Mouse (Mus musculus) CH12.LX (cell line): Measurements from ENCODE around the gene Pnpla3. TPM values are rescaled to one million over a fixed set of nuclear protein-coding genes. Genes with fewer than 3 reads are reported as not detected.

Source experiments
- DNase-seq: peaks from one replicate; pipeline ENCODE4 v3.0.0-alpha.2; 2013; ENCODE audit errors: extremely low read depth
- H3K27ac ChIP-seq: 2 replicates; pipeline ENCODE4 v1.5.1; 2012; ENCODE audit warnings: low read depth, mild to moderate bottlenecking, control low read depth, moderate library complexity; ENCODE audit not compliant: insufficient read depth
- H3K27me3 ChIP-seq: replicated peaks from 2 replicates; pipeline ENCODE3; 2012; ENCODE audit warnings: inconsistent platforms
- H3K36me3 ChIP-seq, 2 experiments: replicated peaks in 1 of 2; 2 replicates each; pipeline versions ENCODE3 to v1.6.1; 2012; ENCODE audit warnings: inconsistent platforms in 1 of 2, low read length in 1 of 2, mild to moderate bottlenecking in 1 of 2, mixed read lengths in 1 of 2, moderate library complexity in 1 of 2; ENCODE audit not compliant: control insufficient read depth in 1 of 2, insufficient read depth in 1 of 2
- H3K4me1 ChIP-seq, 2 experiments: 2 replicates each; pipeline ENCODE4 v1.6.1; 2012; ENCODE audit warnings: inconsistent platforms in 1 of 2, moderate library complexity in 1 of 2; ENCODE audit not compliant: insufficient read depth in 2 of 2, control insufficient read depth in 1 of 2
- H3K4me2 ChIP-seq: 2 replicates; pipeline ENCODE4 v1.6.1; 2012; ENCODE audit warnings: low read depth, mild to moderate bottlenecking, control low read depth; ENCODE audit not compliant: poor library complexity, insufficient read depth, severe bottlenecking
- H3K4me3 ChIP-seq, 3 experiments: fragments of 150-350 bp in 1 of 3; sonication (generic) in 1 of 3; replicated peaks in 1 of 3; 2 replicates each; pipeline versions ENCODE3 to v1.5.1; 2011 to 2012; ENCODE audit warnings: low read depth in 2 of 3, low read length in 2 of 3, mild to moderate bottlenecking in 2 of 3, moderate library complexity in 2 of 3, control low read depth in 1 of 3, improper control_type of control experiment in 1 of 3, inconsistent platforms in 1 of 3, mixed read lengths in 1 of 3; ENCODE audit not compliant: poor library complexity in 1 of 3
- H3K79me2 ChIP-seq: replicated peaks from 2 replicates; pipeline ENCODE4 v1.6.1; 2012; ENCODE audit warnings: mild to moderate bottlenecking, moderate library complexity; ENCODE audit not compliant: control insufficient read depth, poor library complexity, insufficient read depth, severe bottlenecking; ENCODE audit errors: extremely low read depth
- H3K9ac ChIP-seq: 2 replicates; pipeline ENCODE4 v1.6.1; 2012; ENCODE audit warnings: low read depth, mild to moderate bottlenecking, control low read depth, moderate library complexity; ENCODE audit not compliant: insufficient read depth
- H3K9me3 ChIP-seq: replicated peaks from 2 replicates; pipeline ENCODE3; 2012; ENCODE audit warnings: low read length, inconsistent platforms, mixed read lengths
- BHLHE40 ChIP-seq: IDR thresholded peaks from 2 replicates; pipeline ENCODE4 v1.6.1; 2011; ENCODE audit warnings: mild to moderate bottlenecking, low read depth, low read length, improper control_type of control experiment
- CHD1 ChIP-seq: IDR thresholded peaks from 2 replicates; pipeline ENCODE4 v1.6.1; 2012; ENCODE audit warnings: low read depth, low read length, improper control_type of control experiment, inconsistent platforms
- CHD2 ChIP-seq: IDR thresholded peaks from 2 replicates; pipeline ENCODE4 v1.6.1; 2011; ENCODE audit warnings: low read length, improper control_type of control experiment
- CTCF ChIP-seq, 2 experiments: IDR thresholded peaks in 1 of 2; conservative IDR thresholded peaks in 1 of 2; 2 replicates each; pipeline ENCODE4 v1.5.1; 2011 to 2012; ENCODE audit warnings: low read depth in 2 of 2, low read length in 2 of 2, improper control_type of control experiment in 1 of 2, inconsistent platforms in 1 of 2, mild to moderate bottlenecking in 1 of 2, moderate library complexity in 1 of 2
- ELF1 ChIP-seq: IDR thresholded peaks from 2 replicates; pipeline ENCODE4 v1.6.1; 2014; ENCODE audit warnings: low read depth, mild to moderate bottlenecking, inconsistent platforms, low read length, improper control_type of control experiment
- EP300 ChIP-seq: IDR thresholded peaks from 2 replicates; pipeline ENCODE4 v1.6.1; 2011; ENCODE audit warnings: low read length, improper control_type of control experiment
- ETS1 ChIP-seq: conservative IDR thresholded peaks from 2 replicates; pipeline ENCODE4 v1.6.1; 2012; ENCODE audit warnings: low read depth, mild to moderate bottlenecking, inconsistent platforms, low read length, improper control_type of control experiment, moderate library complexity
- IRF4 ChIP-seq: IDR thresholded peaks from 2 replicates; pipeline ENCODE4 v1.6.1; 2014; ENCODE audit warnings: low read depth, mild to moderate bottlenecking, inconsistent platforms, low read length, improper control_type of control experiment
- JUND ChIP-seq: conservative IDR thresholded peaks from 2 replicates; pipeline ENCODE4 v1.6.1; 2011; ENCODE audit warnings: low read depth, low read length, improper control_type of control experiment
- KAT2A ChIP-seq: IDR thresholded peaks from 2 replicates; pipeline ENCODE4 v1.6.1; 2012; ENCODE audit warnings: low read length, improper control_type of control experiment, inconsistent platforms; ENCODE audit not compliant: insufficient replicate concordance
- MAX ChIP-seq: IDR thresholded peaks from 2 replicates; pipeline ENCODE4 v1.6.1; 2011; ENCODE audit warnings: low read length, improper control_type of control experiment
- MAZ ChIP-seq: IDR thresholded peaks from 2 replicates; pipeline ENCODE4 v1.6.1; 2012; ENCODE audit warnings: low read depth, mild to moderate bottlenecking, inconsistent platforms, low read length, improper control_type of control experiment, moderate library complexity
- MYC ChIP-seq: IDR thresholded peaks from 2 replicates; pipeline ENCODE4 v1.6.1; 2011; ENCODE audit warnings: low read depth, mild to moderate bottlenecking, improper control_type of control experiment, low read length
- PAX5 ChIP-seq: IDR thresholded peaks from 2 replicates; pipeline ENCODE4 v1.6.1; 2012; ENCODE audit warnings: low read length, inconsistent platforms, mixed read lengths
- POLR2A ChIP-seq: IDR thresholded peaks from 2 replicates; pipeline ENCODE4 v1.6.1; 2011; ENCODE audit warnings: low read depth, mild to moderate bottlenecking, improper control_type of control experiment, low read length
- POLR2AphosphoS2 ChIP-seq: IDR thresholded peaks from 2 replicates; pipeline ENCODE4 v1.6.1; 2011; ENCODE audit warnings: low read depth, low read length, improper control_type of control experiment
- RAD21 ChIP-seq: IDR thresholded peaks from 2 replicates; pipeline ENCODE4 v1.6.1; 2011; ENCODE audit warnings: low read depth, mild to moderate bottlenecking, low read length, improper control_type of control experiment, moderate library complexity
- RCOR1 ChIP-seq: conservative IDR thresholded peaks from 2 replicates; pipeline ENCODE4 v1.6.1; 2012; ENCODE audit warnings: low read depth, mild to moderate bottlenecking, inconsistent platforms, low read length, improper control_type of control experiment
- SIN3A ChIP-seq: IDR thresholded peaks from 2 replicates; pipeline ENCODE4 v1.6.1; 2012; ENCODE audit warnings: low read length, improper control_type of control experiment, inconsistent platforms
- SMC3 ChIP-seq: IDR thresholded peaks from 2 replicates; pipeline ENCODE4 v1.6.1; 2011; ENCODE audit warnings: low read depth, low read length, improper control_type of control experiment
- TBP ChIP-seq: conservative IDR thresholded peaks from 2 replicates; pipeline ENCODE4 v1.6.1; 2011; ENCODE audit warnings: low read depth, low read length, improper control_type of control experiment
- TCF12 ChIP-seq: IDR thresholded peaks from 2 replicates; pipeline ENCODE4 v1.6.1; 2014; ENCODE audit warnings: low read depth, mild to moderate bottlenecking, inconsistent platforms, low read length, improper control_type of control experiment
- UBTF ChIP-seq: IDR thresholded peaks from 2 replicates; pipeline ENCODE4 v1.6.1; 2012; ENCODE audit warnings: low read depth, mild to moderate bottlenecking, inconsistent platforms, low read length, improper control_type of control experiment, moderate library complexity
- USF1 ChIP-seq: IDR thresholded peaks from 2 replicates; pipeline ENCODE4 v1.6.1; 2014; ENCODE audit warnings: low read depth, mild to moderate bottlenecking, inconsistent platforms, low read length, improper control_type of control experiment
- ZMIZ1 ChIP-seq: IDR thresholded peaks from 2 replicates; pipeline ENCODE4 v1.6.1; 2012; ENCODE audit warnings: low read depth, mild to moderate bottlenecking, inconsistent platforms, low read length, improper control_type of control experiment
- dilution Hi-C: fragments of 300-500 bp; cut with MboI; formaldehyde crosslinking; loops from 2 replicates; pipeline ENCODE4 v1.14.3; 2020; ENCODE audit warnings: low sequenced_read_pairs; ENCODE audit not compliant: extremely low pct_unique_long_range_greater_than_20kb, extremely low pct_ligation_motif_present
- in situ Hi-C: fragments of 300-500 bp; cut with MboI; formaldehyde crosslinking; loops from 3 replicates; pipeline ENCODE4 v1.14.3; 2019; ENCODE audit warnings: low sequenced_read_pairs, low pct_ligation_motif_present, low pct_unique_long_range_greater_than_20kb, mixed read lengths
- polyA plus RNA-seq: library from polyadenylated mRNA; unstranded; fragments of >175 nt; gene quantifications from 2 replicates; pipeline ENCODE4 v1.2.1, GENCODE M21; 2012; ENCODE audit warnings: low read depth; ENCODE audit not compliant: insufficient read length
- total RNA-seq, 2 experiments: library from RNA; depleted of rRNA; stranded (reverse); fragments of 300-350 nt in 1 of 2; fragments of >200 nt in 1 of 2; gene quantifications; 2 replicates each; pipeline ENCODE4 v1.2.3; 2012 to 2014

Gene Pnpla3
- total and polyA plus RNA-seq, 3 experiments: 0.41 to 3.2 (median 2.2) TPM

DNA sequence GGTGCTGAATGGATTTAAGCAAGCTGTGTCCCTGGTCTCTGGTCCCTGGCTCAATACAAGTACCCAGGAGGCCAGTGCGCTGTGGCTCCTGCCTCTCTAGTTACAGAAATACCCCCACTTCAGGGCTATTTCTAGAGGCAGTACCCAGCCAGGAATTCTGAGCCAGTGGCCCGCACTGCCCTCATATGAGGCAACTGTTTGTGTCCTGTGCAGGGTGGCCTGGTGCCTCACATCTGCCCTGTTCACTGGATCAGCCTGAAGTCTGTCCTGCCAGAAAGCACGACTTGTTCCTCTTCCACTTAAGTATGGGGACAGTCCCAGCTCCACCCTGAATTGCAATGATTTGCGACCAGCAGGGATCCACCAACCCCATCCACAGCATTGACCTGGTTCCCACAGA, 34.2 kb upstream of the Pnpla3 start:
- no peak overlapping the region for H3K9ac ChIP-seq
- no peaks in the 10 kb centered on the region for H3K79me2 ChIP-seq
- no peaks in the 10 kb centered on the region for H3K36me3 ChIP-seq
- H3K4me3 ChIP-seq: no peak overlapping the region
- H3K4me2 ChIP-seq: no peak overlapping the region
- 0 out of 4 replicates have a peak, but pooled peaks cover 0 to 3% of the 10 kb centered on the region in 2 experiments for H3K4me1 ChIP-seq
- no peak for DNase-seq
- no peak overlapping the region for H3K27ac ChIP-seq
- in situ Hi-C loops: no loop called here
- peaks cover 78% of the 10 kb centered on the region for H3K27me3 ChIP-seq
- H3K9me3 ChIP-seq: peaks cover 6% of the 10 kb centered on the region
- TF ChIP-seq CHD2: no peak
- no peak for TF ChIP-seq BHLHE40
- TF ChIP-seq JUND: no peak
- dilution Hi-C loops: no loop called here

DNA sequence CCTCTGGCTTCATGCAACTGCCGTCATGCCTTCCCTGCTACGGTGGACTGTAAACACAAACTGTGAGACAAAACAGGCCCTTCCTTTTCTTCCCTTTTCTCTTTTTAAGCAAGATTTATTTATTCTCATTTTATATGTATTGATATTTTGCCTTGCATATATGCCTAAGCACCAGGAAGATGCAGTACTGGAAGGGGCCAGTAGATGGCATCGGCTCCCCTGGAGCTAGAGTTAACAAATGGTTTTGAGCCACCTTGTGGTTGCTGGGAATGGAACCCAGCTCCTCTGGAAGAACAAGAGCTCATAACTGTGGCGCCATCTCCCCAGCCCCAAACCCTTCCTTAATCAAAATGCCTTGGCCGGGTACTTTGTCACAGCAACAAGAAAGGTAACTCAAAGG, 32.2 kb upstream of the Pnpla3 start:
- peaks cover 82% of the 10 kb centered on the region for H3K27me3 ChIP-seq
- H3K4me2 ChIP-seq: no peak overlapping the region
- H3K9ac ChIP-seq: no peak overlapping the region
- in situ Hi-C loops: no loop called here
- dilution Hi-C loops: no loop called here
- 0 out of 4 replicates have a peak, but pooled peaks cover 0 to 3% of the 10 kb centered on the region in 2 experiments for H3K4me1 ChIP-seq
- no peak overlapping the region for H3K27ac ChIP-seq
- no peak overlapping the region for H3K4me3 ChIP-seq
- no peaks in the 10 kb centered on the region for H3K79me2 ChIP-seq
- H3K36me3 ChIP-seq: no peaks in the 10 kb centered on the region
- peak; percentile 49 for DNase-seq
- no peak for TF ChIP-seq RCOR1
- TF ChIP-seq SMC3: peak; percentile 68
- TF ChIP-seq MAZ: no peak
- no peak for TF ChIP-seq TBP
- TF ChIP-seq TCF12: no peak
- peak; percentile 58 for TF ChIP-seq RAD21
- TF ChIP-seq CTCF (conservative IDR thresholded peaks at IDR 0.05 in 1 of 2, IDR thresholded peaks at IDR 0.05 in 1 of 2; ENCODE audit: low read depth in 2 of 2, low read length in 2 of 2): peak; percentile 83 to 95
- TF ChIP-seq UBTF: no peak
- no peak for TF ChIP-seq EP300
- H3K9me3 ChIP-seq: peaks cover 6% of the 10 kb centered on the region

DNA sequence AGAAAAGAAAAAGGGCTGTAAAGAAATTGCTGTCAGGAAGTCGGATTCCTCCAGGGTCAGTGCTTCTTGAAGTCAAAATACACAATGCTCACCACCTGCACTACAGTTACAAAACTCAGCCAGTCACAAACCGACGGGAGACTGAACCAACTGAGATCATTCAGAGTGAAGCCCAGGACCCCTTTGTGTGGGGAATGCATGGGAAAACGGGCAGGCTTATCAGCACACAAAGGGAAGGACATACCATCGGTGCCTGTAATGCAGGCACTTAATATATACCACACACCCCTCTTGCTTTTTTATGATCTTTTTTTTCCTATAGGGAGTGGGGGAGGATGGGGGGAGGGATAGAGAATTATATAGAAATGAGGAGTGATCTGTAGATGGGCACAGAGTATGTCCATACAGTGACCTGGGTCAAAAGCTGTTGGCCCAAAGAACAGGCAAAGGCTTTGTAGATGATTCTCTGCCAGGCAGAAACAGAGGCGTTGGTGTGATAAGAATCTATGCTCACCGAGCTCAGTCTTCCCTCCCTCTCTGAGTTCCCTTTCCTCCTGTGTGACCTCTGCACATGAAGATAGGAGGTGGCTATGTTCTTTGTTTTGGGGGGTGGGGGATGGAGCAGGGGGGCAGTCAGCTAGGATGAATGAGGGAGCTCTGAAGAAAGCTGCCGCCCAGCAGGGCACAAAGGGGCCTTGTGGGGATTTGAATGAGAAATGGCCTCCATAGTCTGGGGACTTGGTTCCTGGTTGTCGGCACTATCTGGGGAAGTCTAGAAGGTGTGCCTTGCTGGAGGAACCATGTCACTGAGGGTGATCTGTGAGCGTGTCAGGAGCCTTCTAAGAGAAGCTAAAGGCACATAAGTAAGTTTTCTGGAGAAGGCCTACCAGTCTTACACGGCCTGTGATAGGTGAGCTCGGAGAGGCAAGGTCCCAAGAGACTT, 30.9 kb upstream of the Pnpla3 start:
- H3K27ac ChIP-seq: no peak overlapping the region
- no peak overlapping the region for H3K9ac ChIP-seq
- peaks cover 77% of the 10 kb centered on the region for H3K27me3 ChIP-seq
- TF ChIP-seq KAT2A (no peak), USF1 (no peak), ELF1 (no peak), IRF4 (no peak), JUND (no peak), MAX (no peak), POLR2AphosphoS2 (no peak), POLR2A (no peak), CHD1 (no peak), PAX5 (no peak), ETS1 (no peak), ZMIZ1 (no peak), SIN3A (no peak), MYC (no peak), BHLHE40 (no peak)
- H3K4me3 ChIP-seq: no peak overlapping the region
- dilution Hi-C loops (no loop called here), in situ Hi-C loops (no loop called here)
- no peaks in the 10 kb centered on the region for H3K36me3 ChIP-seq
- no peak overlapping the region for H3K4me2 ChIP-seq
- 0 out of 4 replicates have a peak, but pooled peaks cover 0 to 3% of the 10 kb centered on the region in 2 experiments for H3K4me1 ChIP-seq
- no peak for DNase-seq
- H3K9me3 ChIP-seq: peaks cover 6% of the 10 kb centered on the region
- no peaks in the 10 kb centered on the region for H3K79me2 ChIP-seq
